Mouse (Mus musculus) adrenal gland, postnatal 14 days (tissue): Measurements from ENCODE around the gene Efcab9. TPM values are rescaled to one million over a fixed set of nuclear protein-coding genes. Genes with fewer than 3 reads are reported as not detected.

Experiments
- DNase-seq: peaks from one replicate; pipeline ENCODE4 v3.0.0; 2021; ENCODE audit warnings: mixed read lengths
- total RNA-seq: library from RNA; stranded (reverse); gene quantifications from 2 replicates; pipeline ENCODE4 v1.2.3, GENCODE M21; 2021

The Efcab9 gene
- total RNA-seq, 1 experiment from 2014 or later: not detected

GRCm38 (mm10) chr11:32495283-32495682 lies 36.6 kb downstream of the Efcab9 start:
- DNase-seq: no peak

- DNase-seq: peak; percentile 45
Measured at GRCm38 (mm10) chr11:32493312-32493711, 38.6 kb downstream of the Efcab9 start.

GRCm38 (mm10) chr11:32491079-32491478 lies 40.8 kb downstream of the Efcab9 start:
- no peak for DNase-seq

GRCm38 (mm10) chr11:32488808-32489670 lies 42.8 kb downstream of the Efcab9 start:
- DNase-seq: no peak

GRCm38 (mm10) chr11:32488344-32488743 lies 43.5 kb downstream of the Efcab9 start:
- no peak for DNase-seq

GRCm38 (mm10) chr11:32487501-32487900 lies 44.4 kb downstream of the Efcab9 start:
- DNase-seq: no peak

- DNase-seq: peak; percentile 22
Measured at GRCm38 (mm10) chr11:32486621-32487020, 45.3 kb downstream of the Efcab9 start.

- no peak for DNase-seq
Measured at GRCm38 (mm10) chr11:32485290-32485689, 46.6 kb downstream of the Efcab9 start.

- no peak for DNase-seq
Measured at GRCm38 (mm10) chr11:32481525-32481924, 50.4 kb downstream of the Efcab9 start.

GRCm38 (mm10) chr11:32475487-32476236 lies 56.2 kb downstream of the Efcab9 start:
- no peak for DNase-seq

GRCm38 (mm10) chr11:32474725-32475124 lies 57.2 kb downstream of the Efcab9 start:
- DNase-seq: no peak

Other genes with a start within 250 kb of the Efcab9 start
- gene Hba-a1, start 248.6 kb downstream of the Efcab9 start, total RNA-seq: 9,215 and 11,792 TPM in 2 replicates
- 2.8 and 3.2 TPM in 2 replicates for gene Hbq1b, start 245.1 kb downstream of the Efcab9 start, total RNA-seq
- 8,335 and 10,867 TPM in 2 replicates for gene Hba-a2, start 235.6 kb downstream of the Efcab9 start, total RNA-seq
- 1.0 TPM in 1 of 2 replicates, not detected in the other for gene Hbq1a, start 232.0 kb downstream of the Efcab9 start, total RNA-seq
- gene Sh3pxd2b, start 184.3 kb downstream of the Efcab9 start, total RNA-seq: 8.9 and 11.1 TPM in 2 replicates
- gene Ubtd2, start 76.7 kb downstream of the Efcab9 start, total RNA-seq: 17.3 and 17.4 TPM in 2 replicates
- gene Stk10, start 1.2 kb upstream of the Efcab9 start, total RNA-seq: 14.5 and 23.9 TPM in 2 replicates
- gene Fbxw11, start 110.6 kb upstream of the Efcab9 start, total RNA-seq: 85.5 and 86.2 TPM in 2 replicates